Mouse (Mus musculus): ENCODE measurements around the gene Hbq1a. TPM values are rescaled to one million over a fixed set of nuclear protein-coding genes. Genes with fewer than 3 reads are reported as not detected.

The Hbq1a gene
- polyA plus RNA-seq, 1 experiment from 2014 or later: 1.9 TPM

- Histone ChIP-seq H3K9ac (replicated peaks; ENCODE audit: low read depth, low read length) (peak within 1 kb of the TSS; percentile 91), H3K36me3 (ENCODE audit: control insufficient read depth, insufficient read depth) (0 out of 2 replicates have a peak, but pooled peaks cover 4% of the 10 kb centered on the region), H3K9me3 (ENCODE audit: control insufficient read depth, low read length) (no peaks in the 10 kb centered on the region), H3K4me3 (replicated peaks; ENCODE audit: low read length) (peak within 1 kb of the TSS; percentile 81), H3K4me2 (ENCODE audit: low read length) (peak within 1 kb of the TSS; percentile 71), H3K27me3 (replicated peaks; ENCODE audit: control insufficient read depth, insufficient read depth, low read length) (no peaks in the 10 kb centered on the region), H3K4me1 (replicated peaks; ENCODE audit: control insufficient read depth, insufficient read depth, low read length) (peaks cover 25% of the 10 kb centered on the region), H3K27ac (ENCODE audit: low read length) (peak within 1 kb of the TSS; percentile 46)
- WGBS: 0% methylated on average over 55 of the region's 86 CpGs
- ATAC-seq: peak; percentile 86
Measured at GRCm38 (mm10) chr11:32347607-32348432, 48.0 kb downstream of the Hbq1a start, which contains the start of gene Sh3pxd2b. Gene Sh3pxd2b (plus strand): TSS chr11:32347820.

- ATAC-seq: no peak
- peak overlapping the region; percentile 46 for H3K27ac ChIP-seq (ENCODE audit: low read length)
- H3K4me1 ChIP-seq (replicated peaks; ENCODE audit: control insufficient read depth, insufficient read depth, low read length): peaks cover 27% of the 10 kb centered on the region
- H3K27me3 ChIP-seq (replicated peaks; ENCODE audit: control insufficient read depth, insufficient read depth, low read length): no peaks in the 10 kb centered on the region
- peak overlapping the region; percentile 81 for H3K4me3 ChIP-seq (replicated peaks; ENCODE audit: low read length)
- H3K36me3 ChIP-seq (ENCODE audit: control insufficient read depth, insufficient read depth): 0 out of 2 replicates have a peak, but pooled peaks cover 4% of the 10 kb centered on the region
- 15% methylated on average over 9 of the region's 9 CpGs for WGBS
- H3K9ac ChIP-seq (replicated peaks; ENCODE audit: low read depth, low read length): peak overlapping the region; percentile 91
- peak overlapping the region; percentile 71 for H3K4me2 ChIP-seq (ENCODE audit: low read length)
- no peaks in the 10 kb centered on the region for H3K9me3 ChIP-seq (ENCODE audit: control insufficient read depth, low read length)
Measured at GRCm38 (mm10) chr11:32348433-32349283, 48.8 kb downstream of the Hbq1a start.

GRCm38 (mm10) chr11:32349284-32349953, 49.5 kb downstream of the Hbq1a start:
- peak overlapping the region; percentile 71 for H3K4me2 ChIP-seq (ENCODE audit: low read length)
- WGBS: 59% methylated on average over 13 of the region's 13 CpGs
- H3K4me3 ChIP-seq (replicated peaks; ENCODE audit: low read length): peak overlapping the region; percentile 81; the same call in 1 of the 2 replicates
- no peak for ATAC-seq
- no peaks in the 10 kb centered on the region for H3K27me3 ChIP-seq (replicated peaks; ENCODE audit: control insufficient read depth, insufficient read depth, low read length)
- no peaks in the 10 kb centered on the region for H3K9me3 ChIP-seq (ENCODE audit: control insufficient read depth, low read length)
- no peak overlapping the region for H3K27ac ChIP-seq (ENCODE audit: low read length)
- H3K36me3 ChIP-seq (ENCODE audit: control insufficient read depth, insufficient read depth): 0 out of 2 replicates have a peak, but pooled peaks cover 4% of the 10 kb centered on the region
- H3K9ac ChIP-seq (replicated peaks; ENCODE audit: low read depth, low read length): no peak overlapping the region
- H3K4me1 ChIP-seq (replicated peaks; ENCODE audit: control insufficient read depth, insufficient read depth, low read length): peaks cover 27% of the 10 kb centered on the region

Other genes starting within 250 kb of the Hbq1a start
- gene Il9r, start 99.8 kb upstream of the Hbq1a start, polyA plus RNA-seq (2015; fragmentation: Nextera tagmentation; extraction: Ambion mirVana): not detected in 2 replicates
- 45.0 and 45.6 TPM in 2 replicates for gene Snrnp25, start 94.7 kb upstream of the Hbq1a start, polyA plus RNA-seq (2015; fragmentation: Nextera tagmentation; extraction: Ambion mirVana)
- 21.1 and 23.3 TPM in 2 replicates for gene Rhbdf1, start 77.8 kb upstream of the Hbq1a start, polyA plus RNA-seq (2015; fragmentation: Nextera tagmentation; extraction: Ambion mirVana)
- gene Mpg, start 73.6 kb upstream of the Hbq1a start, polyA plus RNA-seq (2015; fragmentation: Nextera tagmentation; extraction: Ambion mirVana): 36.7 and 38.1 TPM in 2 replicates
- 52.2 and 56.7 TPM in 2 replicates for gene Nprl3, start 32.4 kb upstream of the Hbq1a start, polyA plus RNA-seq (2015; fragmentation: Nextera tagmentation; extraction: Ambion mirVana)
- gene Hba-x, start 23.7 kb upstream of the Hbq1a start, polyA plus RNA-seq (2015; fragmentation: Nextera tagmentation; extraction: Ambion mirVana): 9.4 and 11.3 TPM in 2 replicates
- 2,173 and 2,648 TPM in 2 replicates for gene Hba-a1, start 16.6 kb upstream of the Hbq1a start, polyA plus RNA-seq (2015; fragmentation: Nextera tagmentation; extraction: Ambion mirVana)
- gene Hbq1b, start 13.1 kb upstream of the Hbq1a start, polyA plus RNA-seq (2015; fragmentation: Nextera tagmentation; extraction: Ambion mirVana): 3.3 and 4.1 TPM in 2 replicates
- gene Hba-a2, start 3.6 kb upstream of the Hbq1a start, polyA plus RNA-seq (2015; fragmentation: Nextera tagmentation; extraction: Ambion mirVana): 5,488 and 6,869 TPM in 2 replicates
- 16.2 and 22.4 TPM in 2 replicates for gene Sh3pxd2b, start 47.8 kb downstream of the Hbq1a start, polyA plus RNA-seq (2015; fragmentation: Nextera tagmentation; extraction: Ambion mirVana)
- gene Ubtd2, start 155.3 kb downstream of the Hbq1a start, polyA plus RNA-seq (2015; fragmentation: Nextera tagmentation; extraction: Ambion mirVana): 60.2 and 72.1 TPM in 2 replicates
- gene Efcab9, start 232.0 kb downstream of the Hbq1a start, polyA plus RNA-seq (2015; fragmentation: Nextera tagmentation; extraction: Ambion mirVana): not detected in 2 replicates
- 2.1 and 2.8 TPM in 2 replicates for gene Stk10, start 233.2 kb downstream of the Hbq1a start, polyA plus RNA-seq (2015; fragmentation: Nextera tagmentation; extraction: Ambion mirVana)